Mouse (Mus musculus) cerebellum, adult 11 months (tissue): ENCODE measurements at regions not wholly inside any gene's neighbourhood (a gene's known extent, or its start where the extent isn't known, plus 50 kb on each side); places are given as distances from the start of the nearest gene placed in this dataset.
"Not testable (repeated sequence)": the region's sequence is repeated elsewhere in the genome, so short reads cannot be mapped to it uniquely, and the experiment has no call there.

Experiments
- DNase-seq: peaks from one replicate; pipeline ENCODE4 v3.0.0; 2022

DNA sequence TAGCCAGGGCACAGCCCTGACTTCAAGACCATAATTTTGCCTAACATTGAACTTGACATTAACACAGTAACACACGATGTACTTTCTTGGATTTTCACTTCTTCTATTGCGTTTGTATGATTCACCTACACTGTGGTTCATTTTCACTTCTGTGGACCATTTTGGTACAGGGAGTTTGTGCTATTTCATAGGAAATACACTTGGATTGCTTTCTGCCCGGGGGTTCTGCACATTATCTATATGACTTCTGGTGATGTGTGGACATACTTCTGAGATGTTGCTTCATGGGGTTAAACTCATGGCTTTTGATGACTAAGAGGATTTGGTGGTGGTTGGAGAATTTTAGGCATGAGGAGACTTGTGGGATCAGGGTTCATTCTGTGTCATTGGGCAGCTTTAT is 640.4 kb upstream of the Gm19410 start:
- no peak for DNase-seq

DNA sequence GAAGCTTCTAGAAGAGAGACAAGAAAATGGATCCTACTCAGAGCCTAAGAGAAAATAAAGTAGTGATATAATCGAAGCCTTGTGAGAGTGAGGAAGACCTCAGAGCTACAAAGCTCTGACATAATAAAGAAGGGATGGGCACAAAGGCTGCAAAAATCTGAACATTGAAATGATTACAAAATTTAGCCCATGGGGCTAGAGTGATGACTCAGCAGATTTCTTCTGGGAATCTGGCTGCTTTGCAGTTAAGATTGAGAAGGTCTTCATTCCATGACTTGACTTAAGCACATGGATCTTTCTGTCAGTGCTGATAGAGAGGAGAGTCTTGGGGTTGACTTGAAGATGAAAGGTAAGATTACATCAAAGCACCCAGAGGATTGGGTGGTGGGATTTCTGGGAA is 633.3 kb upstream of the Gm19410 start:
- DNase-seq = no peak

DNA sequence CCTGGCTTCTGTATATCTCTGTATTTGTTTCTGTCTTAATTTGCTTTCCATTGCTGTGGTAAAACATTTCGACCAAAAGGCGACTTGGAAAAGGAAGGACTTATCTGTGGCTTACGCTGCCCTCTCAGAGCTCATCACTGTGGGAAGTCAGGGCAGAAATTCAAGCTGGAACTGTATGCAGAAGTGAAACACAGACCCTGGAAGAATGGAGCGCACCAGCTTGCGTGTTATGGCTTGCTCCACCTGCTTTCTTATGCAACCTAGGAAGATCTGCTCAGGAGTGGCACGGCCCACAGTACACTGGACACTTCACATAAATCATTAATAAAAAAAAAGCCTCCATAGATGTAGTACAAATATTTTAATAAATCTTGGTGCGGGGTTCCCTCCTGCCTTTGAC is 630.0 kb upstream of the Gm19410 start:
- no peak for DNase-seq

DNA sequence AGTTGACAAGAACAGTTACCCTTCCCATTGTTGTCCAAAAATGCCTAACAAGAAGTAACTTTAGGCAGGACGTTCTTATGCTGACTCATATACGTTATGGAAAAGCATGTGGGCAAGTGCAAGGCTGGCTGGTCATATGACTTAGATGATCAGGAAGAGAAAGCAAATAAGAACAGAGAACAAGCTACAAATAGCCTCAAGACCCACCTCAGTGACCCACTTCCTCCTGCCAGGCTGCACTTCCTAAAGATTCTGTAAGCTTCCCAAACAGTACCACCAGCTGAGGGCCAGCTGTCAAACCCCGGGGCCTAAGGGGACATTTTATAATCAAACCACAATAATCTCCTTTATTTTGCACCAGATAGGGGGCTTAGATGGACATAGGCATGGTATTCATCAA is 628.9 kb upstream of the Gm19410 start:
- DNase-seq = no peak

DNA sequence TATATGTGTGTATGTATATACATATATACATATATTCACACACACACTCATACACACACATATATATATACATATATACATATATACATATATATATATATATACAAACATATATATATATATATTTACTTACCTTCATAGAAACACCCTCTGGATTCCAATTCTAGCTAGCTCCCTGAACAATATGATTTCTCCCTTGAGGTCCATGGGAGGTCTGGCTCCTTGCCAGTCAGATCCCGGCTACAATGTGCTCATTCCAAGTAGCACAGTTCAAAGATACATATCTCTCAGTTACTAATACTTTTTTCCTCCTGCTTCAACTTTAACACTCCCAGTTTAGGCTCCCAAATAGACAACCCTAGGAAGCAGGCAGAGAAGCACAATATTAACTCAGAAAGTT is 624.8 kb upstream of the Gm19410 start:
- DNase-seq = no peak

DNA sequence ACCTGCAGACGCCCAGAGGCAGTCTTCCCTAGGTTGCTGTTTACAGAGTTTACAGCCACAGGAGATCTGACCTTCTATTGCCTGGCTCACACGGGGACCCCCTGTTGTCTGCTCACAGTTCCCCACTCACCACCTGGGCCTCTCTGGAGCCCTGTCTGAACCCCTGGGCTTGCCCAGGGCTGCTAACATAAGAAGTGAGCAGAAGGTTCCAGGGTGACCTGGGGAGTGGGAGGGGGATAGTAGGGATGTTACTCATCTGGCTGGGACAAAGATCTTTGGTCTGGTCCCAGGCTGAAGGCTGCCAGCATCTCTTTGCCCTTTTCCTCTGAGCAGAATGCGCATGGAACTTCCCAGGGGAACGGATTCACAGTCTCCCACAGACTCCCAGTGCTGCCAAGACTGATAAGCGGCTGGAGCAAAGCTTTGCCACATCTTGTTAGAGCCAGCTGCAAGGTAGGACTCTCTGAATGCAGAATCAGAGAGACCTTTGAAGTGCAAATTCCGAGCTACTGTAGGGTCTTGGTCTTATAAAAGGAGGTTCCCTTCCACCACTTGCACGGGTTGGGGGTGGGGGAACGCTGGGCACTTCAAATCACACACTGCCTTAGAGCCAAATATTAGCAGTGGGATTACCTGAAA is 622.5 kb upstream of the Gm19410 start:
- no peak for DNase-seq

DNA sequence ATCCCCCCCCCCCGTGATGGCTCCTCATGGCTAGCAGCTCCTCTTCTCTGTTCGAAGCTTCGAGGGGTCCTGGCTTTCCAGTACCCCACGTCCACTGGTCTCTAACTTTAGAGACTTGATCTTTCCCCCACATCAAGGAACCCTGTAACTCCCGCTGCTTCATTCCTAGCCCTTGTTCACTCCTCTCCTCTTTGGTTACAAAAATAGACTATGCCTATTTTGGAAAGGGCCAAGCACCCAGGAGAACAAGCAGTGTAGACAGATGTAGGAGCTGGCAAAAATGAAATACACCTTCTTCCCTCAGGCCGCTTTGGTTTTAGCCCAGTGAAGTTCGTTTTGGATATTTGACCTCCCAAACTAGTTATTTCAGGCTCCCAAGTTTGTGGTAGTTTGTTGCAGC is 621.9 kb upstream of the Gm19410 start:
- DNase-seq = no peak

DNA sequence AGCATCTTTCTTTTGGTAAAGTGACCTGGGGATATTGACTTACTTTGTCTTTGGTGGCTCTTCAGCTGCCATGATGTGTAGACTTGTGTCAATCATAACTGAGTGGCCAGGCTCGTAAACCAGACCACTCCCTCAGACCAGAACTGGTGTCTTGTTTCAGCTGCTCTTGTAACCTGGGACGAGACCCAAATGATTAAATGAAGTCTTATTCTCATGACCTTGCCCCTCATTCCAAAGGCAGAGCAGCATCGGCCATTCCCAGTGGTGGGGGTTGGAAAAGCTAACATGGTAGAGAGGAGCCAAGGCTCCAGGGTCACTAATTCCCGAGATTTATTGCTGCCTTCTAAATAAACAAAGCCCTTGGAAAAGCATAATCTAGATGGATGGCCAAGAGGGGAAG is 621.2 kb upstream of the Gm19410 start:
- DNase-seq = no peak

DNA sequence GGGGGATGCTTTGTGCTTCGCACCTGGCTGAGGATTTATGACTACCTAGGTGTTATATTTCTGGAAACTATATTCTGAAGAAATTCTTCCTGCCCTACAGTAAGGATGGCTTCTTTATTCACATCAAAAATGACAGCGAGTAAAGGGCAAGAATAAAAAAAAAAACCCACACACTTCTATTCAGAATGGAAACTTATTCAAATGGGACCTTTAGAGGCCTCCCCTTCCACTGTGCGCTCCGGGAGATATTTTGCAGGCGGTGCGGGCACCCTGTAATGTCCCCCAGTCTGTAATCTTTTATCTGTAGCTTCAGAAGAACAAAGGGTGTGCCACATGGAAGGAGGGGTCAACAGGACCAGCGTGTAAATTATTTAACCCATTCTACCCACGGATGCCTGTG is 618.1 kb upstream of the Gm19410 start:
- DNase-seq = no peak

DNA sequence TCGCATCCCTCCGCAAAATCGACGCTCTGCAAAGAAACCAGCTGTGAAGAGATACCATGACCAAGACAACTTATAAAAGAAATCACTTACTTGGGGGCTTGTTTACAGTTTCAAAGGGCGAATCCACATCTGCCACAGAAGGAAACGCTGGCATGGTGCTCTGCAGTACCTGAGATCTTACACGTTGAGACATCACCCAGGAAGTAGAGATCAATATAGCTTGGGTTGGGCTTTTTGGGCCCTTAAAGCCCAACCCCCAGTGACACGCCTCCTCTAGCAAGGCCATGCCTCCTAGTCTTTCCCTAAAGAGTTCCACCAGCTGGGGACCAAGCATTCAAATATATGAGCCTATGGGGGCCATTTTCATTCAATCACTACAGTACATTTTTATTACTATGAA is 617.6 kb upstream of the Gm19410 start:
- no peak for DNase-seq

DNA sequence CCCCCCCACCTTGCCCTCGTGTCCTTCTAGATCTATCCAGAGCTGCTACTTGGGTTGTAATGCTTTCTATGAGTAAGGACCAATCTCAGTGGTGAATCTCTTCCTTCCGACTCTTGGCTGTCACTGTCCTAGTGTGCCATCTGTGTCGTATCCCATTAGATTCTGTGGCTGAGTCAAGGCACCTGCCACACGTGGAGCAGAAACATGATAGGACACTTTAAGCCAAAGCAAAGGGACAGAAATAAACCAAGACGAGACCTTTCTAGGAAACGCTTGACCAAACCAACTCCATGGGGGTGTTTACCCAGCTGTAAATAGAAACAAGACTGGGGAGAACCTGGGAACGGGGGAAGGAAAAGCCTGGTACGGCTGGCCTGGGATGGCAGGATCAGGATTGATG is 613.0 kb upstream of the Gm19410 start:
- DNase-seq = no peak

DNA sequence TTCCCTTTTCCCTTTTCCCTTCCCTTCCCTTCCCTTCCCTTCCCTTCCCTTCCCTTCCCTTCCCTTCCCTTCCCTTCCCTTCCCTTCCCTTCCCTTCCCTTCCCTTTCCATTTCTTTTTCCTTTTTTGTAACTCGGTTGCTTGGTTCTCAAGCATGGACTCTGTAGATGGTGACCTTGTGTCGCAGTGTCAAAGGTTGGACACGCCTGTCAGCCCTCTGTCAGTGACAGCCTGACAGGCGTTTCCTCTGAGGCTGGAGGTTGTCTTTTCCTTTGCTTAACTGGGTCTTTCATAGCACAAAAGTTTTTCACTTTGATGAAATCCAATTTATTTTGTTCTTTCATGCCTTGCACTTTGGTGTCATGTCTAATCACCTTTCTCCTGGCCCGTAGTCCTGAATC is 609.3 kb upstream of the Gm19410 start:
- DNase-seq = no peak

DNA sequence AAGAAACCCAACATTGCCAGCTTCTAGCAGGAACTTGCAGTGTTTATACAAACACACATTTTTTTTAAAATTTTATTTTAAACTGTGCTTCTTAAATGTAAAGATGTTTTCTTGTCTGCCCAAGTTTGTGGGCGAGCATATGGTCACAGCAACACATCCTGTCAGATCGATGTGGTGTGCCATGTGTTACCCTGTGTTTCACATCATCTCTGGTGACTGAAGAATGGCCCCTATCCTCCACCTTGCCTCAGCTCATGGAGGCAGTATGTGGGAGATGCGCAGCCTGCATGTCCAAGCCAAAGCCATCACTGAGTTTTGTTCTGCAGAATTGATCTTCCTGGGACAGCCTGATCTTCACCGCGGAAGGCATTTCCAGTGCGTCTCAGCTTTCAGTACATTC is 607.9 kb upstream of the Gm19410 start:
- DNase-seq = no peak

DNA sequence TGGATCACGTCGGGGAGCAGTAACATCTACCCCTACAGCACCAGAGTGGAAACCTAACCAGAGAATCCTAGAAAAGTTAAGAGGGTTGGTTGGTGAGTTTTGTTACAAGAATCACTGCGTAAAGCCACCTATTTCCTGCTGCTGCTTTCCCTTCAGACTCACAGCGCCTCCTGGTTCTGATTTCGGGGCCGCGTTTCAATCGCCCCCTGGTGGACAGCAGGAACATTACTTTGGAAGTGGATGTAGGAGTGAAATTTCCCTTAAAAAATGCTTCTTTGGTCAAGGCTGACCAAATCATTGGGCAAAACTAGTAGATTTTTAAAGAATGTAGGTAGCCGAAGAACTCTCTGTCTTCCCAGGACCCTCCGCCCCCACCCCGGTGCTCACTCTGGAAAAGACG is 606.3 kb upstream of the Gm19410 start:
- peak; percentile 58 for DNase-seq

DNA sequence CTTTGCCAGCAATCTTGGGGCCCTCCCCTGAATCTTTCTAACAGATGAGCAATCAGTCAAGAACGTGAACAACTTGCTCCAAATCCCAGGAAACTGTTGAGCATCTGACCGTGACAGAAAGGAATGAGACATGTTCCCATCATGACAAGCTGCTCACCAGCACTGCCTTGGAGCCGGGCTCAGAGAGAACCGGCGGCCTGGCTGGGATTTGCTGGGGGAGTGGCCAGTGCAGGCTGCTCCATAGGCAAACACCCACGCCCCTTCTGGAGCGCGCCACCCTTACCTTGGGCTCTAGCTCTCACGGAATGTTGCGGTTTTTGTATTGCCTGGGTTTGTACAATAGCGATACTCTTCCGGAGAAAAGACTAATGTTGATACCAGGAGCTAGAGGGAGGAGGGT is 605.4 kb upstream of the Gm19410 start:
- no peak for DNase-seq

DNA sequence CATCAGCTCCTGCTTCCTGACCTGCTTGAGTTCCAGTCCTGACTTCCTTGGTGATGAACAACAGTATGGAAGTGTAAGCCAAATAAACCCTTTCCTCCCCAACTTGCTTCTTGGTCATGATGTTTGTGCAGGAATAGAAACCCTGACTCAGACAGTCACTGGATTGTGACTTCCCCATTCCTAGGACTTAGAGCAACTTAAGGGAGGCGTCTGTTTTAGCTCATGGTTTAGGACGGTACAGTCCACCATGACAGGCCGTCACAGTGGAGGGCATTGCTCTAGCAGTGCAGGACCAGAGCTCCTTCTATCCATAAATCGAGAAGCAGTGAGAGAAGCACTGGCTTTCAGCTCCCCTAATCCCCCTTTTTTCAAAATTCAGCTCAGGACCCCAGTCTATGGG is 603.4 kb upstream of the Gm19410 start:
- not testable (repeated sequence) for DNase-seq

DNA sequence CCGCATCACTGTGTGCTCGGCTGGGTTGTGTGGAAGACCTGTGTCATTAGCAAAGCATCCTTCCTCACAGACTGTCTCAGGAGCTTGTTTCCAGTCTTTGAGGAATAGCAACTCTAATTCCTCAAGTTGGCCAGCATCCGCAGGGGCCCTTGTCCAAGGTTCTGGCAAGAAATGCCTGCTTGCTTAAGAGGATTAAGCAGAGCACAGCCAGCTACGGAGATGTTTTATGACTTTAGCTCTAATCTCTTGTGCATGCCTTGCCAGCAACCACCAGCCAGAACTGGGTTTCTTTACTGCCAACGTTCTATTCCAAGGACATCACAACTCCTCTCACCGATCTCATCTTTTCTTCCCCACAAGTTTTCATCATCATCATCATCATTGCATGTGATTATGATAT is 599.0 kb upstream of the Gm19410 start:
- no peak for DNase-seq

DNA sequence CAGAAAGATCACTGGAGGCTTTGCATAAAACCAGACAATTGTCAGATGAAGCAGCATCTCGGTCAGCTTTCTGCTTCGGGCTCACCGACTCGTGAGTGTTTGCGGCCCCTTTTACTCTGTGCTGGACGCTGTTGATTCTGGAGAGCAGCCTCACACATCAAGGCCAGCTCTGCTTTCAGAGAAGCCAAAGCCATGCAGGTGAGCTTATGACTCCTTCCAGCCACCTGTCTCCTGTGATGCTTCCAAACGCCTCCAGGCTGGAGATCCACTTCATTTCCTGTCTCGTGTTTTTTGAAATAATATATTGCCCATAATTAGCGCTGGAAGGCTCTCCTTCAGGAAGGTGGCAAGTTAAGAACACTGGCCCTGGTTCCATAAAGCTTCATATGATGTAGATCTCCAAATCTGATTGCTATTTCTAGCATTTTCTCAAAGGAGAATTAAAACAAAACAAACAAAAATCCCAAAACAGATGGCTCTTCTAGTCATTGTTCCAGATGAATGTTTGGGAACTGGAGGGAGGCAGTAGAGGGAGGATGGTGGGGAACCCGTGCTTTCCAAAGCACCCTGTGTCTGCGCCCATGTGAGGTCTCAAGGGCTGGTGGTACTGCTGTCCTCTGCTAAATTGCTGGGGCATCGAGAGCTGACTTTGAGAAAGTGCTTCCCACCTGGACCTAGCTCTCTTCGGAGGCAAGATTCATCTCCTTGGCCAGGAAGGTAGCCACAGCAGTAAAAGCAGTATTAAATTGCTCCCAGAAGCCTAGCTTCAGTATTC is 593.9 kb upstream of the Gm19410 start:
- peak; percentile 42 for DNase-seq

DNA sequence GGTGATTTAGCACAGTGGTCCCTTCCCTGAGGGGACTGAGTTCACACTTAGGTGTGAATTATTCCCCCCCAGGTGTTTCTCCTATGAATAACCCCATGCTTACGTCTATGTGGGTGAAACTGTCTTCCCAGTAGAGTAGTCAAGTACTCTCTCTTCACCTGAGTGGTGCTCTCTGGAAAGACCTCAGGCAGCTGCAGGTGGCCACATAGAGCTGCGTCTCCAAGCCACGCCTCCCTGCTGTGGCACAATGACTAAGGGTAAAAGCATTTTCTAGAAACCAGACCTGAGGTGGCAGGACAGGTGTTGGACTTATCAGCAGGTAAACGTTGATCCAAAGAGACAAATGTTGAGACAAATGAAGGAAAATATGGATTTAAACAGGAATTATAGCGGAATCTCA is 588.3 kb upstream of the Gm19410 start:
- no peak for DNase-seq

DNA sequence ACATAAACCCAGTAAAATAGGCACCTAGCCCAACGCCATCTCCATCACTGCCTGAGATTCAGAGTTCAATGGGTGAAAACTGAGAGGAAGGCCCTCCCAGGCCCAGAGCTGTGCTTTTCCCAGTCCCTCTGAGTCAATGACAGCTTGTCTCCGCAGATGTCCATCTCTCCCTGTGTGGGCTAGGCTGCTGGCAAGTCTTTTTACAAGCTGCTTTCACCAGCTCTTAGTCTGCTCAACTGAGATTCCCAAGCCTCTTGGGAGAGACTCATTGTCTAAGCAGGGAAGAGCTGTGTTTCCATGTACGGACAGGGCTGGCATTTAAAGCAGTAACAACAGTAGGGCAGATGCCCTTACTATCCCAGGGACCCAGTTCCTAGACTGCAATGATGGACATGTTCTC is 585.5 kb upstream of the Gm19410 start:
- DNase-seq = peak; percentile 27

DNA sequence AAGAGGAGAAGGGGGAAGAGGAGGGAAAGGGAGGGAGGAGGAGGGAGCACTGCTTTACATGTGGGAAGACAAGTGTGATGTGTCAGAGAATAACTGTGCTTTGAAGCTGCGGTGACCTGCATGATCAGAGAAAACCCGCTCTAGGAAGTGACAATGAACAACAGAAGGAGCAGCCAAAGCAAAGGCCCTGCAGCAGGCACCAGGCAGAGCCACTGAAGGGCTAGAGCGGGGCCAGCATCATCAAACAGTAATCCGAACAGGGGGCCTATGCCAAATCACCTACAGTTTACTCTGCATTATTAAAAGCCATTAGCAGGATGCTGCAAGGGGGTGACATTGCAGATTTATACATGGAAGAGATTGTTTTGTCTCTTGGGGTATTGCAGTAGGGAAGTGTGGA is 583.4 kb upstream of the Gm19410 start:
- DNase-seq = no peak

DNA sequence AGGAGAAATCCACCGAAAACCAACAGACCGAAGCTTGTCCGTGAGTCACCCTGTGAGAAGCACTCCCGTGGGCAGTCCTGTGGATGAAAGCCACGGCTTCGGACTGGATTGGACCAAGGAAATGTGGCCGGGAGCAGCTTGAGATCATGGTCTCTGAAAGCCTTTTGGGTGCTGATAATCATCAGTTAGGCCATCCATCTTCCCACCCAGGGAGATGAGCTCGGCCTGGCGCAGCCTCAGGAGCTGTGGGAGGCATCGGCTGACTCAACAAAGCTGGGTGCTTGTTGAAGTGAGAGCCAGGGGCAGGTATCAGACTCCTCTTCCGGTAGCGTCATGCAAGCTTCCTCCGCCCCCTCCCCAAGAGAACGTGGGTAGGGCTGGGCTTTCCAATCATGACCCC is 582.2 kb upstream of the Gm19410 start:
- DNase-seq = no peak

DNA sequence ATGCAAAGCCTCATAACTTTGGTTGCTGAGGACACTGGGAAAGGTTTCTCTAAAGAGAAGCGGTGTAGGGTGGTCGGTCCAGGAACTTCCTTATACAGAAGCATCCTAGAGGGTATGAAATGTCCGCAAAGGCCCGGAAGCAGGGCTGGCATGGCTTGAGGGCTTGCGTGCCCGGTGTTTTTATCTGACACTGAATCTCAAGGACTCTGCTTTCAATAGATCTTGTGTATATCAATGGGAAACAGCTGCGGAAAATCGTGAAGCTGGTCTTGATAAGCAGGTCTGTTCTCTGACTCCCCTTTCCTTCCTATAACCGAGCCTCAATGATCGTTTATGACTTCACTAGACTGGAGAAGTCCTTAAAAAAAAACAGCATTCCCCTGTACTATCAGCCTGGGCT is 580.4 kb upstream of the Gm19410 start:
- no peak for DNase-seq

DNA sequence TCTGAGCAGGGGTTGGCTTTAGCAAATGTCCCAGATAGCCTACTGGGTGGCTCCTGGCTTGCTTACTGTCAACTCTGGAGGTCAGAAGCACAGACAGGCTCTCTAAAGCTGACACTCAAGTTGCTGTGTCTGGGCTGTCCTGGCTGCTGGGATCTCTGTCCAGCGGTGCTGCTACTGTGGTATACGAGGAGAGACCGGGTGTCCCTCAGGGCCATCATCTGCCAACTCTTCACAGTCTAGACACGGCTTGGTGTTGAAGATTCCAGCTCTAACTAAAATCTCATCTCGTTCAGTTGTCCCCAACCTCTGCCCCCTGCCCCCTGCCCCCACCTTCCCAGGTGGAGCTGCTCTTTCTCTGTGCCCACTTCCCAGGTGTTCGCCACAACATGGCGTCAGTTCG is 577.1 kb upstream of the Gm19410 start:
- no peak for DNase-seq

DNA sequence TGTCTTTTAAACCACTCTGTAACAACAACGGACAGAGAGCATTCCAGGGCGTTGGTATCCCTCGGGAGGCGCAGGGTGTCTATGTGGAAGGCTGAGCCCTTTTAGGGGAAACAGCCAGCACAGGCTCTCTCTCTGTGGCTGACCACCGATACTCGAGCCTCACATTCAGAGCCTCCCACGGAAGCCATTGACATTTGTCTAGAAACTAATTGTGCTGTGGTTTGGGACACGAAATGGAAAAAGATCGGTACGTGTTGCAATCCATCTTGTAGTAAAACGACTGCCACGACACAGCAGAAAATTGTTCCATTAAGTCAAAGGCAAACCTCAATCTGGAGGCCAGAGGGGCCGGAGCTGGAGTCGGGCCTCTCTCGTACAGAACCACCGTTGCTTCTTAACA is 575.9 kb upstream of the Gm19410 start:
- DNase-seq = no peak
